Mouse (Mus musculus) brain, embryonic 14.5 days (tissue): Measurements from ENCODE around the gene Camk2b.

Source experiments
- CTCF ChIP-seq: fragments of 200-500 bp; IDR thresholded peaks from 2 replicates; pipeline ENCODE4 v1.5.1; 2012; ENCODE audit warnings: inconsistent platforms, mild to moderate bottlenecking, moderate library complexity, borderline replicate concordance; ENCODE audit not compliant: insufficient read depth, insufficient read length; ENCODE audit errors: extremely low read depth
- POLR2A ChIP-seq: fragments of 200-500 bp; IDR thresholded peaks from 2 replicates; pipeline ENCODE4 v1.6.1; 2012; ENCODE audit warnings: mild to moderate bottlenecking, inconsistent platforms, borderline replicate concordance; ENCODE audit not compliant: poor library complexity, insufficient read depth, insufficient read length, severe bottlenecking; ENCODE audit errors: extremely low read depth

GRCm38 (mm10) chr11:6109990-6110389 lies 43.8 kb upstream of the Camk2b start:
- TF ChIP-seq CTCF = no peak
- no peak for TF ChIP-seq POLR2A
